Mouse (Mus musculus) telencephalon, adult 2 months (tissue): Measurements from ENCODE around the gene Myo1b.

Experiments used
- DNase-seq: peaks from one replicate; pipeline ENCODE4 v3.0.0-alpha.2; 2011; ENCODE audit warnings: low read depth, low spot score

The Myo1b gene

GRCm38 (mm10) chr1:51734721-51735120, 181.2 kb downstream of the Myo1b start:
- DNase-seq = no peak

- no peak for DNase-seq
Observed at GRCm38 (mm10) chr1:51729407-51729806, 186.5 kb downstream of the Myo1b start.

GRCm38 (mm10) chr1:51728816-51729215, 187.1 kb downstream of the Myo1b start:
- DNase-seq = no peak

- no peak for DNase-seq
Observed at GRCm38 (mm10) chr1:51719897-51720673, 195.8 kb downstream of the Myo1b start.

GRCm38 (mm10) chr1:51710831-51711230, 205.0 kb downstream of the Myo1b start:
- DNase-seq = no peak

GRCm38 (mm10) chr1:51706106-51706505, 209.8 kb downstream of the Myo1b start:
- DNase-seq = no peak

- no peak for DNase-seq
Observed at GRCm38 (mm10) chr1:51704610-51705009, 211.3 kb downstream of the Myo1b start.
